Mouse (Mus musculus): ENCODE results near the gene Add2. TPM values are rescaled to one million over a fixed set of nuclear protein-coding genes. Genes with fewer than 3 reads are reported as not detected.

Gene Add2
- polyA plus RNA-seq, 1 experiment from 2014 or later = 127 TPM

DNA sequence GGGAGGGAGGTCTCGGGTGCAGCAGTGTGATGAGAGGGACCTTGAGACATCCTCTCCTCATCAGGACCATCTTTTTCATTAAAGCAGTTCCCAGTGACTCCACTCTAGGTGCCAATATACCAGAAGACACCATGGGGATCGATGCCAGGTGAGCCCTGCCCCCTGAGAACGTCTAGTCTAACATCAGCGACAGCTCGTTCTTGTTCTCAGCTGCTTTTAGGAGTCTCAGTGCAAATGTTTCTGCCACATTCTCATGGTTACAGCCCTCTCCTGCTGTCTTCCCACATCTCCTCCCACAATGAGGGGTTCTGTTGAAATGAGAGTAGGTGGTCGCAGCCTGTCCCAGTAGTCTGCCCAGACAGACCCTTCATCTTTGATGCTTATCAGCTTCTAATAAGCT lies 38.2 kb downstream of the Add2 start:
- Histone ChIP-seq H3K27ac (replicated peaks) (no peak overlapping the region), H3K9ac (replicated peaks) (no peak overlapping the region), H3K4me3 (no peak overlapping the region), H3K9me3 (no peaks in the 10 kb centered on the region), H3K36me3 (no peaks in the 10 kb centered on the region), H3K4me1 (peaks cover 62% of the 10 kb centered on the region), H3K27me3 (no peaks in the 10 kb centered on the region), H3K4me2 (replicated peaks) (no peak overlapping the region)
- ATAC-seq (ENCODE audit: low FRiP score, low read depth) = no peak
- 91% methylated on average over 6 of the region's 6 CpGs for WGBS

DNA sequence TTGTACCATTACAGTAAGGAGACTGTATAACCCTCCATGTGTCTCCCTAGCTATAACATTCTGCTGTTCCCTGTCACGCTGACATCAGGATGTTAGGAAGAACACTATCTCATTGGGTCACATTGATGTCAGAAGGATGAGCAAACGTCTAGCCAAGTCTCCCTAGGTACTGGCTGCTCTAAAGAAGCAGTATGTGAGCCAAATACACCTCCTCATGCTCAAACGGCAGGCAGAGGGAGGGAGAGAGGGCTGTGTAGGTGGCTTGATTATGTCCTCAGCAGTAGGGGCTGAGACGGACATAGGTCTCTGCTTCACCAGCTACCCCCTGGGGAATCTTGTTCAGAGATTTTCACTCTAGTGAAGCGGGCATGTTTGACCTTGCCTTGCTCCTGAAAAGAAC lies 38.7 kb downstream of the Add2 start:
- H3K36me3 ChIP-seq = no peaks in the 10 kb centered on the region
- no peak overlapping the region for H3K4me3 ChIP-seq
- no peaks in the 10 kb centered on the region for H3K9me3 ChIP-seq
- no peak overlapping the region for H3K4me2 ChIP-seq (replicated peaks)
- H3K4me1 ChIP-seq = peaks cover 58% of the 10 kb centered on the region
- no peak overlapping the region for H3K9ac ChIP-seq (replicated peaks)
- no peaks in the 10 kb centered on the region for H3K27me3 ChIP-seq
- H3K27ac ChIP-seq (replicated peaks) = no peak overlapping the region
- no peak for ATAC-seq (ENCODE audit: low FRiP score, low read depth)
- WGBS = 50% methylated on average over 5 of the region's 5 CpGs

DNA sequence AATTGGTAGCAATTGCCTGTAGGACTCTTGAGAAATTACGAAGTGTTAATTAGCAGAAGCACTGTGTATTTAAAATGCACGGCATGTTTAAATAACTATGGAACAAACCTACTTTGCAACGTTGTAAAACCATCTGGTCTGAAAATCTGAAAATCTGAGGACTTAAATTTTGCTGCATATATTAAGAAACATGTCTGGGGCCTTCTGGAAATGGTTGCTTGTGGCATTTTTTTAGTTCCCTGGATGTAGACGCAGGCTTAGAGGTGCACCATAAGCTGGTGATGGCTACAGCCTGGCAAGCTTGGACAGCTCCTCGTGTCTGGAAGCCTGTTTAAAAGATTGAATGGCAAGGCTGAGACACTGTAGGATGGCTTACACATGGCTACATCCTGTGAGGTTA lies 40.5 kb downstream of the Add2 start:
- H3K9ac ChIP-seq (replicated peaks) = no peak overlapping the region
- peaks cover 48% of the 10 kb centered on the region for H3K4me1 ChIP-seq
- no peaks in the 10 kb centered on the region for H3K36me3 ChIP-seq
- no peaks in the 10 kb centered on the region for H3K27me3 ChIP-seq
- 80% methylated on average over 5 of the region's 5 CpGs for WGBS
- no peak overlapping the region for H3K27ac ChIP-seq (replicated peaks)
- H3K4me2 ChIP-seq (replicated peaks) = no peak overlapping the region
- ATAC-seq (ENCODE audit: low FRiP score, low read depth) = no peak
- H3K4me3 ChIP-seq = no peak overlapping the region
- H3K9me3 ChIP-seq = no peaks in the 10 kb centered on the region

DNA sequence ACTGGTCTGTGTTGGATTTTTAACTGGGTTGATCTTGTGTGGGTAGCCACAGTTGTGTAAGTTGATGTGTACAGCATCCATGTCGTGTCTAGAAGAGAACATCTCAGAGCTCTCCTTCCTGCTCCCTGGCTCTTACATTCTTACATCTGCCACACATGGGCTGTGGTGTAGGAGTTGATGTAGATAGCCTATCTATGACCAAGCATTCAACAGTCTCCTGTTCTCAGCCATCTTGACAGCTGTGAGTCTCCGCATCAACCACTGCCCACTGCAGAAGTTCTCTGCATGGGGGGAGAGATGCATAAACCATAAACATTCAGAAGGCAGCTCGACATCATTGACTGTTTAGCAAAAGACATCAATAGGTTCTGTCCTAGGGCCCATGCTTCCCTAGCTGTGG lies 41.4 kb downstream of the Add2 start:
- no peak overlapping the region for H3K27ac ChIP-seq (replicated peaks)
- H3K36me3 ChIP-seq = no peaks in the 10 kb centered on the region
- no peaks in the 10 kb centered on the region for H3K27me3 ChIP-seq
- H3K4me1 ChIP-seq = peaks cover 41% of the 10 kb centered on the region
- ATAC-seq (ENCODE audit: low FRiP score, low read depth) = no peak
- H3K9me3 ChIP-seq = no peaks in the 10 kb centered on the region
- H3K4me3 ChIP-seq = no peak overlapping the region
- 89% methylated on average over 3 of the region's 3 CpGs for WGBS
- H3K4me2 ChIP-seq (replicated peaks) = no peak overlapping the region
- no peak overlapping the region for H3K9ac ChIP-seq (replicated peaks)

DNA sequence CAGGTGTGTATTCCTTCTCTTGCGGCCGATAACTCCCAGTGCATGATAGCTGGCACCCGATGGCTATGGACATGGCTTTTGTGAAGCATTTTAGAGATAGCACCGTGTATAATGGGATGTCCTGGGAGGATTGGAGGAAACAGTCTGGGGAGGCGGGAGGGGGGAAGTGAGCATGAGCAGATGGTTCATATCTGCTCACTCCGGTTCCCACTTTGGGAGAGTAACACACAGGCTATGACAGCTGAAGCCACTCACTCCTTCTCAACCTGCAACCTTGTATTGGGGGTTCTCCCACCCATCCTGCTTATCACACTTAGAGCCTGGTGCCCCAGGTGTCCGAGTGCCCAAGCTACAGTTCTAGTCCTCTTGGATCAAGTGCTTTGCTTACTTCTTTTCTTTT lies 41.8 kb downstream of the Add2 start:
- Histone ChIP-seq H3K4me2 (replicated peaks) (no peak overlapping the region), H3K9me3 (no peaks in the 10 kb centered on the region), H3K27me3 (no peaks in the 10 kb centered on the region), H3K27ac (replicated peaks) (no peak overlapping the region), H3K4me1 (peaks cover 37% of the 10 kb centered on the region), H3K9ac (replicated peaks) (no peak overlapping the region), H3K36me3 (no peaks in the 10 kb centered on the region), H3K4me3 (no peak overlapping the region)
- ATAC-seq (ENCODE audit: low FRiP score, low read depth) = no peak
- WGBS = 85% methylated on average over 7 of the region's 7 CpGs

DNA sequence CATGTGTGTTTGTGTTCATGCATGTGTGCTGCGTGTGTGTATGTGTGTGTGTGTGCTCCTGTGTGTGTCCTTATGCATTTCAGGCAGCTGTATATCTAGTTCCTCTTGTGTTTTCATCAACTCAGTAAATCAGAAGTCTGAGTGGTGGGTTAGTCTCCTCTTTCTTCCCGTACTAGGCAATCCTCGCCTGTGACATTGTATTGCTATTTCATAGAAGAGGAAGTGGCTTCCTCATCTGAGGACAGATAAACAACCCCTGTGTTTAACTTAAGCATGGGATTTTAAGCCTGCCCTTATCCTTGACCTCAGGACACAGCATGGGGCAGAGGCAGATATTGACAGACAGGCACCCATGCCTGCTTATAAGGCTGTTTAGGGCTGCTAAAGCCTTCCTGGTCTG lies 45.4 kb downstream of the Add2 start:
- Histone ChIP-seq H3K36me3 (no peaks in the 10 kb centered on the region), H3K4me3 (no peak overlapping the region), H3K9ac (replicated peaks) (no peak overlapping the region), H3K4me2 (replicated peaks) (no peak overlapping the region), H3K27me3 (no peaks in the 10 kb centered on the region), H3K9me3 (no peaks in the 10 kb centered on the region), H3K4me1 (peaks cover 27% of the 10 kb centered on the region; the same call in 1 of the 2 replicates), H3K27ac (replicated peaks) (0 out of 2 replicates have a peak overlapping the region, but pooled peaks have one; percentile 25)
- ATAC-seq (ENCODE audit: low FRiP score, low read depth) = no peak
- WGBS = 82% methylated on average over 3 of the region's 3 CpGs

DNA sequence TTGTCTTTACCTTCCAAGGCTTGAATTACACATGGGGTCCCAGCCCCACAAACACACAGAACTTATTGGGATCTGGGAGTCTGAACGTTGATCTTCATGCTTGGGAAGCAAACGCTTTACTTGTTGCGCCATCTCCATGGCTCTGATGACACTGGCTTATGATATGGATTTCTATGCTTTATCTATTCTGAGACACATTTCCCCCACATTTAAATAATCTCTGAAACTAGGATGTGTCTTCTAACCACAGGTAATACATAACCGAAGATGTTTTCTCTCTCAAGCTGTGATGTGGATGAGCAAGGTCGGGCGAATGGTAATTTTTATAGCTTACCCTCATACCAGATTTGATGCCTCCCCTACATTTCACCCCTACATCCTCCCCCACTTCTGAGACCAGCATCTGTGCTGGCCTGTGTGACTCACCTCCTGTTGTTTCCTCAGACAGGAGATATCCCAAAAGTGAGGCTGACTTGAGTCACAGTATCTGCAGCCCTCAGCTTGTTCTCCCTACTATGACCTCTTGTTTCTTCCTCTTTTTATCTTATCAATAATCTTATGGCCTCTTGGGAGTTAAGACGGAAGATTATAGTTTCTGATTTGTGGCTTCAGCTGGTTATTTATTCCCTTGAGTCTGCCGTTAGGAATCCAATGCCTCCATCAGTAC lies 46.2 kb downstream of the Add2 start:
- Histone ChIP-seq H3K4me3 (no peak overlapping the region), H3K9me3 (no peaks in the 10 kb centered on the region), H3K27ac (replicated peaks) (peak overlapping the region; percentile 21; the same call in 1 of the 2 replicates), H3K36me3 (no peaks in the 10 kb centered on the region), H3K9ac (replicated peaks) (no peak overlapping the region), H3K27me3 (no peaks in the 10 kb centered on the region), H3K4me1 (peaks cover 27% of the 10 kb centered on the region; the same call in 1 of the 2 replicates), H3K4me2 (replicated peaks) (no peak overlapping the region)
- no peak for ATAC-seq (ENCODE audit: low FRiP score, low read depth)
- 89% methylated on average over 8 of the region's 8 CpGs for WGBS

DNA sequence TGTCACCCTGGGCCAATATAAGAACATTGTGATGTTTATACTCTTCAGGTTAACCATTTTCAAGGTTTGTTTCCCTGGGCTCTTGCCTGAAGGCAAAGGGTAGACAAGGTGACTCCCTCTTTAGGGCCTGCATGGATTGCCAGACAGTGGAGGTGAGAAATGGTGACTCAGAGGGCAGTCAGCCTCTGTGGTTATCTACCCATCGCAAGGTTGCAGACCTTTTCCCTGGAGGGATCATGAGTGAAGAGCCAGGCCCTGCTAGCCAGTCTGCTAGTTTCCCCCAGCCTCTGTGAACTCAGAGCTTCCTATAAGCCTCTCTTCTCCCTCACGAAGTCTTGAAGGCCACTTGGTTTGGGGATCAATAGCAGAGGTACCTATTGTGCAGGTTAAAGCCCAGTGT lies 48.0 kb downstream of the Add2 start:
- no peaks in the 10 kb centered on the region for H3K9me3 ChIP-seq
- no peak for ATAC-seq (ENCODE audit: low FRiP score, low read depth)
- no peak overlapping the region for H3K4me2 ChIP-seq (replicated peaks)
- no peak overlapping the region for H3K4me3 ChIP-seq
- H3K36me3 ChIP-seq = no peaks in the 10 kb centered on the region
- no peak overlapping the region for H3K9ac ChIP-seq (replicated peaks)
- no peak overlapping the region for H3K27ac ChIP-seq (replicated peaks)
- H3K27me3 ChIP-seq = no peaks in the 10 kb centered on the region; the same call in 1 of the 2 replicates
- H3K4me1 ChIP-seq = peaks cover 19% of the 10 kb centered on the region; the same call in 1 of the 2 replicates
- WGBS = 85% methylated on average over 2 of the region's 2 CpGs

DNA sequence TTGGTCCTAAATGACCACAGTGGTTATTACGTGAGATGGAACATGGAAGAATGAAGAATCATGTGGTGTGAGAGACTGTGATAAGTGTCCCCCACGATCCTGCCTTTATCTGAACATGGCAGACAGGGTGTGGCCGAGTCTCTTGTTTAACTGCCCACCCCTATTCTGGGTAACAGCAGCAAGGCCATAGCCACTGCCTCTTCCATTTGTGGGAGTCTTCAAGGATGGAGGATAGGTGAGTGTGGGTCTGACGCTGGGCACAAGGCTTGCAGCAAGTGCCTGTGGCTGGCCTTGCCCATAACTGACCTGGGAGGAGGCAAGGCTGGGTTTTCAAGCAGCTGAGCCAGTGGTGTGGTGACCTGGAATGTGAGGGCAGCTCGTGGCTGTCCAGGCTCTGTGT lies 49.4 kb downstream of the Add2 start:
- Histone ChIP-seq H3K27ac (replicated peaks) (peak overlapping the region; percentile 17; the same call in 1 of the 2 replicates), H3K36me3 (peaks cover 2% of the 10 kb centered on the region), H3K4me2 (replicated peaks) (no peak overlapping the region), H3K9ac (replicated peaks) (no peak overlapping the region), H3K4me3 (no peak overlapping the region), H3K4me1 (peaks cover 19% of the 10 kb centered on the region; the same call in 1 of the 2 replicates), H3K27me3 (no peaks in the 10 kb centered on the region; the same call in 1 of the 2 replicates), H3K9me3 (no peaks in the 10 kb centered on the region)
- no peak for ATAC-seq (ENCODE audit: low FRiP score, low read depth)
- 77% methylated on average over 5 of the region's 5 CpGs for WGBS

DNA sequence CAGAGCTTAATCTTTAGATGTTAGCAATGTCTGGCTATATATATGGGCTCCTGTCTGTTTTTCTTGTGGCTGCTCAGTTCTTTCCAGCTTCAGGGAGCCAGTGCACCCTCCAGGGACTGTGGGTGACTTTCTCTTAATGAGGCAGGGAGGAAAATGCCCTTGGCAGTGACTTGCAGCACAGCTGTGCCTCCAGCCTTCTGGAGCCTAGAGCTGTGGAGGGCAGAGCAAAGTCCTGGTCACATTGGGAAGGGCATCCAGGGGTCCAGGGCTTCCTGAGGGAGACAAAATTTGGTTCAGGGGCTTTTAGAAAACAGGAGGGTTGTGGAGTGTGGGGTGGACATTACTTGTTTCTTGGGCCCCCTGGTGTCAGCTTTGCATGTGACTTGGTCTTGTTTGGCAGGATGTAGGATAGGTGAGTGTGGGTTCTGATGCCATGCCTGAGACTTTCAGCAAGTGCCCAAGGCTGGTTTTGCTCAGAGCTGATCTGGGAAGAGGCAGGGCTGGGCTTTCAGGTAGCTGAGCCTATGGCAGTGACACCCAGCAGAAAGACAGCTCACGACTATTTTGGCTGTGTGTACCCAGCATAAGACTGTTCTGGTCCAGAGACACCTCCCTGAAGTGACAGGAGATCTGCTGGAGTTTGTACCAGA lies 50.0 kb downstream of the Add2 start:
- ATAC-seq (ENCODE audit: low FRiP score, low read depth) = no peak
- Histone ChIP-seq H3K27me3 (no peaks in the 10 kb centered on the region; the same call in 1 of the 2 replicates), H3K9me3 (no peaks in the 10 kb centered on the region), H3K4me3 (no peak overlapping the region), H3K4me2 (replicated peaks) (no peak overlapping the region), H3K27ac (replicated peaks) (peak overlapping the region; percentile 17; the same call in 1 of the 2 replicates), H3K9ac (replicated peaks) (no peak overlapping the region; the same call in 1 of the 2 replicates), H3K36me3 (peaks cover 7% of the 10 kb centered on the region), H3K4me1 (peaks cover 17% of the 10 kb centered on the region; the same call in 1 of the 2 replicates)
- WGBS = 94% methylated on average over 1 of the region's 1 CpGs

DNA sequence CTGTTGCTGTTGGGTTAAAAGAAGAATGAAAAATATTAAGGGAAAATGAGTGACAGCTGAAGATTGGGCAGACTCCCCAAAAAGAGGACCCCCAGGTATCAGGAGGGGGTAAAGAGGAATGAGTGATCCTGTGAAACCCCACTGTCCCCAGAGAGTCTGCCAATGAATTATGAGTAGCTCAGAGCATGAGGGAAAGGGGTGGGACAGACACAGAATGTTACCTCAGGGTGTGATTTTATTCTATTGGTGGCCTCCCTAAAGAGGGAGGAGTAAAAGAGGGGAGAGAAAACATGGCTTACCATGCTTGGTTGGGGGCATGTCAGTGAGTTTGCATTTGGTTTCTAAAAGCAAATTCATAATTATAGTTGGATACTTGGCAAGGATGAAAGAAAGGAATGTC lies 50.8 kb downstream of the Add2 start:
- Histone ChIP-seq H3K36me3 (peaks cover 12% of the 10 kb centered on the region), H3K4me1 (peaks cover 10% of the 10 kb centered on the region; the same call in 1 of the 2 replicates), H3K9ac (replicated peaks) (no peak overlapping the region), H3K4me3 (no peak overlapping the region), H3K27me3 (no peaks in the 10 kb centered on the region; the same call in 1 of the 2 replicates), H3K4me2 (replicated peaks) (no peak overlapping the region), H3K9me3 (no peaks in the 10 kb centered on the region), H3K27ac (replicated peaks) (no peak overlapping the region)
- ATAC-seq (ENCODE audit: low FRiP score, low read depth) = no peak

DNA sequence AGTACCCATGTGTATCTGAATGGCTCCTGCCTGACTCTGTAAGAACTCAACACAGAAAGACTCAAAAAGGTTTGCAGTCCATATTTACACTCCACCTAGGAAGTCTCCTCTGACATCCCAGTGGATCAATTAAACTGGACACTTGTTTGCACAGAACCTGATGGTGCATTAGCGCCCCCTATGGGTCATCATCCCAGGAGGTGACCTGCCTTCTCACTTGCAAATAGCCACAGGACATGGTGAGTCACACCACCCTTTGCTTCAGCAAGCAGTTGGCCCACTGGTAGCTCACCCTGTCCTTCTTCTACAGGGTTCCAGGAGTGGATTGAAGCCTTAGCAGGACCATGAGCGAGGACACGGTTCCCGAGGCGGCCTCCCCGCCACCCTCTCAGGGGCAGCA lies 57.0 kb downstream of the Add2 start:
- ATAC-seq (ENCODE audit: low FRiP score, low read depth) = no peak
- Histone ChIP-seq H3K4me1 (no peaks in the 10 kb centered on the region), H3K9ac (replicated peaks) (no peak overlapping the region), H3K4me2 (replicated peaks) (no peak overlapping the region), H3K4me3 (no peak overlapping the region), H3K36me3 (peaks cover 34% of the 10 kb centered on the region), H3K9me3 (no peaks in the 10 kb centered on the region), H3K27ac (replicated peaks) (no peak overlapping the region), H3K27me3 (no peaks in the 10 kb centered on the region; the same call in 1 of the 2 replicates)
- 64% methylated on average over 6 of the region's 6 CpGs for WGBS
